Mouse (Mus musculus): ENCODE data around the gene Echs1.

DNA sequence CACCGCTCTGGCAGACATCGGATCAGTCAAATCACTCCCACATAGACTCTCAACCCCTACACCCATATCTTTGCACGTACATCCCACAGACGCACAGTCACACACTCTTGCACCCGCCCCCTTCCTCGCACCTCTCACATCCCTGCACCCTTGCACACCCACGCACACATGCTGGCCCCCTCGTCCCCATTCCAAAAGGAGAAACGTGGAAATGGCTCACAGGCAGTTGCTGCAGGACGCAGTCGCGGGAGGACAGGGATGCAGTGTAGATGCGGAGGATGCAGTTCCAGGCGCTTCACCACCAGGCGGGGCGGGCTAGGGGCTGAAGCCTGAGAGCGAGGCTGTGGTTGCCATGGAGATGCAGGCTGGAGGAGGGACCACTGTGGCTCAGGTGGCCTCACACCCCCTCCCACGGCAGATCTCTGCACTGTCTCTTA lies 34.0 kb downstream of the Echs1 start, which contains the start of gene Caly:
- TF ChIP-seq TCF12 (IDR thresholded peaks at IDR 0.05; ENCODE audit: low read depth, low read length) (no peak), ZNF384 (IDR thresholded peaks at IDR 0.05; ENCODE audit: low read depth, low read length) (no peak), CTCF (conservative IDR thresholded peaks at IDR 0.05 in 1 of 2, IDR thresholded peaks at IDR 0.05 in 1 of 2; ENCODE audit: low read depth in 2 of 2, low read length in 2 of 2) (peak in 1 of 2 experiments; percentile 53; a peak in 2 of 4 replicates), POLR2A (IDR thresholded peaks at IDR 0.05; ENCODE audit: low read depth, low read length) (no peak), CHD2 (IDR thresholded peaks at IDR 0.05; ENCODE audit: low read length) (no peak), E2F4 (IDR thresholded peaks at IDR 0.05; ENCODE audit: insufficient replicate concordance, low read depth, low read length) (no peak), JUN (IDR thresholded peaks at IDR 0.05; ENCODE audit: insufficient read depth, low read depth, low read length) (no peak), ELF1 (IDR thresholded peaks at IDR 0.05; ENCODE audit: low read depth, low read length) (no peak)

Data from CH12.LX (cell line).